26 mouse cellular contexts compared by ENCODE assay signal in the genomic region with DNA sequence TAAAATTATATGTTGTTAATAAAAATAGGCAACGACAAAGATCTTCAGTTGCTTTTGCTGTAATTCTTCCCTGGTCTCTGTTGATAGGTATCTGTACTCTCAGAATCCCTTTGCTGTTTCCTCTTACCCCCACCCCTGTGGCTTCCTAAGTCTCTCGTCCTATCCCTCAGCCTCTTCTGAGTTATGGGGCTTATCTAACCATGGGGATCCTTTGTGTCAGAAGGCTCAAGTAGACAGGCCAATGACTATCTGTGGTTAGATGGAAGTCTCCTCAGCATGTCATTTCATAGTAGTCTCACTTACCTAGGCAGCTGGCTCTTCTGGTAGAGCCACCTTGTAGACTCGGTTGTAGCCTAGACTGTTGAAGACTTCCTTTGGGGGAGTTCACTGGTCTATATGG. TPM values are rescaled to one million over a fixed set of nuclear protein-coding genes. Genes with fewer than 3 reads are reported as not detected.
"Had no signal": no experiment of that assay in that cellular context is flagged by ENCODE, and none has a peak within 500 bp of the region (broad histone marks: within the 10 kb centered on the region; RNA-seq: fewer than 3 reads in every experiment).

No protein-coding gene starts in this region.

- H3K27ac ChIP-seq: embryonic facial prominence, embryonic 10.5 days; embryonic facial prominence, embryonic 12.5 days; embryonic facial prominence, embryonic 13.5 days; embryonic facial prominence, embryonic 15.5 days; forebrain, embryonic 10.5 days; forebrain, embryonic 12.5 days; forebrain, embryonic 13.5 days; forebrain, embryonic 15.5 days; gastrocnemius, adult 2 months; heart, adult 2 months had no signal

- DNase-seq: cerebellum, adult 9-10 months; cerebellum, adult 9-11 months; cerebellum, postnatal 10 days; cerebellum, postnatal 14 days; cerebellum, postnatal 25 days; cerebellum, postnatal 36 days; embryo, embryonic 11 days; forebrain, postnatal 0 days; gastrocnemius, adult 2 months; gastrocnemius, postnatal 10 days; gastrocnemius, postnatal 14 days; gastrocnemius, postnatal 25 days; gastrocnemius, postnatal 36 days; heart, adult 11 months; heart, adult 18-20 months; heart, adult 2 months had no signal

- H3K9ac ChIP-seq: embryonic facial prominence, embryonic 12.5 days; embryonic facial prominence, embryonic 13.5 days; embryonic facial prominence, embryonic 15.5 days; forebrain, embryonic 12.5 days; forebrain, embryonic 13.5 days; forebrain, embryonic 15.5 days; forebrain, postnatal 0 days had no signal

- H3K9me3 ChIP-seq: embryonic facial prominence, embryonic 10.5 days; embryonic facial prominence, embryonic 12.5 days; embryonic facial prominence, embryonic 13.5 days; embryonic facial prominence, embryonic 15.5 days; forebrain, embryonic 10.5 days; forebrain, embryonic 12.5 days; forebrain, embryonic 13.5 days; forebrain, embryonic 15.5 days had no signal

- H3K4me1 ChIP-seq: embryonic facial prominence, embryonic 10.5 days; embryonic facial prominence, embryonic 12.5 days; embryonic facial prominence, embryonic 13.5 days; embryonic facial prominence, embryonic 15.5 days; forebrain, embryonic 10.5 days; forebrain, embryonic 12.5 days; forebrain, embryonic 13.5 days; forebrain, embryonic 15.5 days had no signal

- H3K27me3 ChIP-seq: embryonic facial prominence, embryonic 12.5 days; embryonic facial prominence, embryonic 13.5 days; embryonic facial prominence, embryonic 15.5 days; forebrain, embryonic 12.5 days; forebrain, embryonic 13.5 days; forebrain, embryonic 15.5 days had no signal

- H3K4me3 ChIP-seq: embryonic facial prominence, embryonic 10.5 days; embryonic facial prominence, embryonic 12.5 days; embryonic facial prominence, embryonic 13.5 days; embryonic facial prominence, embryonic 15.5 days; erythroblast, embryonic 14.5 days; forebrain, embryonic 10.5 days; forebrain, embryonic 12.5 days; forebrain, embryonic 13.5 days; forebrain, embryonic 15.5 days; gastrocnemius, adult 2 months; heart, adult 2 months had no signal

- H3K36me3 ChIP-seq: embryonic facial prominence, embryonic 10.5 days; embryonic facial prominence, embryonic 12.5 days; embryonic facial prominence, embryonic 13.5 days; embryonic facial prominence, embryonic 15.5 days; forebrain, embryonic 15.5 days had no signal

RNA-seq across cellular contexts. Expression of a gene that starts 35.1 kb away (rescaled TPM):
- total RNA-seq: gastrocnemius, adult 18-20 months; gastrocnemius, postnatal 25 days; gastrocnemius, postnatal 36 days had no signal
- polyA plus RNA-seq: erythroblast, embryonic 14.5 days had no signal
